Mouse (Mus musculus): Measurements from ENCODE around the gene Cacna1f. TPM values are rescaled to one million over a fixed set of nuclear protein-coding genes. Genes with fewer than 3 reads are reported as not detected.

The Cacna1f gene
- total RNA-seq (2021): not detected
- long read RNA-seq: 0 reads

DNA sequence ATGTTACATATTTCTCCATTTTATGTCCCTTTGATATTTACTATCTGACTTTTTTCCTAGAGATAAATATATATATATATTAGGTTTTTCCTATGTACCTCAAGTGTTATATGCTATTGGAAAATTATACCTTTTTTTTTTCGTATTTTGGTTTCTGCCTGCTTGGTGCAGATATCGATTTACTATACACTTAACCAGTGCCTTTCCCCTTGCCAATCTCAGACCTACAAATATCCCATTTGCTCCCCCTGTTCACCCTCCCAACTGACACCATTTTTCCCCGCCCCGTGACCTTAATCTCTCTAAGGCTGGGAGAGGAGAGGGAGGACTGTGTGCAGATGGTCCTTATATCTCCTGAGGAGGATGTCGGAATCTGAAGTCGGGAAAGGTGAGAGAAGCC, at the start of gene Cacna1f:
Gene Cacna1f, plus strand, starts transcription at position 301 of the 400 bp plus-strand sequence.
- no peak for DNase-seq (ENCODE audit: low spot score in 2 of 2)

- DNase-seq (ENCODE audit: low spot score in 2 of 2): no peak
Observed at GRCm38 (mm10) chrX:7563076-7563475, 43.8 kb upstream of the Cacna1f start.

DNA sequence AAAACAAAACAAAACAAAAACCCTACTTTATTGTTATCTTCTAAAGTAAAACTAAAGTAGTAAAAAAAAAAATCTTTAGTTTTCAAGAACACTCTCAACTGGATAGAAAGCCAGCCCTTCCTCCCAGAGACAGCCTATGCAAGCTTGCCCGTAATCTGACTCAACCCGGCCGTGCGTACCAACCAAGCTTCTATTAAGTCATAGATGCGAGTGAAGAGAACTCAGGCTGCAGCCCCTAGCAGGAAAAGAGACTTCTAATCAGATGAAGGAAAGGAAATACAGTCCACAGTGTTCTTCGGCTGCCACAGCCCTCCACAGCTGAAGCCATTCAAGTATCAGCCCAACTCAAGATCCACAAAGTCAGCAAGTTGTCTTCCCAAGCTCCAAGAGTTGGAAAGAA, 40.5 kb upstream of the Cacna1f start:
- DNase-seq (ENCODE audit: low spot score in 2 of 2): no peak

DNA sequence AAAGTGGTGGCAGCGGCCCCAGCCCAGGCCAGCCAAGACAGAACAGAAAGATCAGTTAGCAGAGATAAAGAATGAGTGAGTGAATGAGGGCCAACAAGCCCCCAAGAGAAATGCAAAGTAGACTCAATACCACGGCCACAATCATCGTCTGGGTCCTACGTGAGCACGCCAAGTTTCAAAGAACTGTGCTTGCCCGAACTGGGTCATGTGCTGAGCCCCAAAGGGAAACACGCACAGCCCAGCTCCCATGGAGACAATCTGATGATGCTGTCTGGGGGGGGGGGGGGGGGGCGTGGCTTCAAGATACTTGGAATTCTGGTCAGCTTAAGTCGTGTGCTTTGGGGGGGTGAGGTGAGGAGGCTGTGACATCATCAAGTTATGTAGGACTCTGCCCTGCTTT, 39.4 kb upstream of the Cacna1f start:
- no peak for DNase-seq (ENCODE audit: low spot score in 2 of 2)

DNA sequence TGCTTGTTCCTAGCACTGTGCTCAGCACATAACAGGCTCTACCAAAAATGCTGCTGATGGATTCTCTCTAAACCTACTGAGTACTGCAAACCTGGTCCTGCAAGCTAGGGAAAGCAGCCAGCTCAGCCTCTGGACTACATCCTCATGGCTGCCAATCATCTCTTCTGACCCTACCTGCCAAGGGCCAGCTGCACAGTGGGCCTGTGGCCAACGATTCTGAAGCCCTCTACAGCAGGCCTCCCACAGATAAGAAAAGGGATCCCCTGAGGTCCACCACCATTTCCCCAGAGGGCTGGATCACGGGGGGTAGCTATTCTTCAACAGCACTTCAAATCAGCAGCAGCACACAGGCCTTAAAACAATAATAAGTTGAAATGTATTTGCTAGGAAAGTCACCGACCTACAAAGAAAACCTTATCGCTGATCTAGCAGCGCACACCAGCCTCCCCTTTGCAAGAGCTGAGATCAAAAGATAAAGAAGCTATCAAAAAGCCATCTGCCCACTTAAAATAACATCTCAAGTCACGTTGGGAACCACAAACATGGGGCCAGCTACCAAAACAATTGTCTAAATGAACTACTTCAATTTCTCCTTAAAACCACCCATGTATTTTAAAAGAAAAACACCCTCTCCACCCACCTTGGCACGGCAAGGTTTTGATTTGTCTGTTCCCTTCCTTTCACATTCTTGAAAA, 36.3 kb upstream of the Cacna1f start:
- no peak for DNase-seq (ENCODE audit: low spot score in 2 of 2)

DNA sequence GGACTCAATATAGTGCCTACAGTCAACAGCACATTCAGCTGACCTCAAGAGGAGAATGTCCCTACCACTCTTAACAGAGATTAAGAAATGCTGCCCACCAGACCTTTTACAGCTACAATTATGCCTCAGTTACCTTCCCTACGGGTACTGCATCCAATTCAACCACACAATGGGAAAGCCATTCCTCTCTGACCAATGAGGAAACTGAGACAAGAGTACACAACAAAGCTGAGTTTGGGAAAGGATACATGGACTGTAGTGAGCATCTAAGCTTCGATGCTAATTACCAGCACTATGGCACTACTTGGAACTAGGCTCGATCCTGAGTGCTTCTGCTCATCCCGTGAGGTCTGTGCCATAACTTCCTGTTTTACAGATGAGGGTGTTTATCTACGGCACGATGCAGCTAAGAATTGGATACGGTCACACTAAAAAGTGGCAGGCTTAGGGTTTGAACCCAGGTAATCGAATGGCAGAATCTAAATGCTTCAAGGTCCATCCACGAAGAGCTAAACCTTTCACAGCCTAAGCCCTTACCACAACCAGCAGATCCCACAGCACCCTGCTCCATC, 35.2 kb upstream of the Cacna1f start:
- DNase-seq (ENCODE audit: low spot score in 2 of 2): no peak

DNA sequence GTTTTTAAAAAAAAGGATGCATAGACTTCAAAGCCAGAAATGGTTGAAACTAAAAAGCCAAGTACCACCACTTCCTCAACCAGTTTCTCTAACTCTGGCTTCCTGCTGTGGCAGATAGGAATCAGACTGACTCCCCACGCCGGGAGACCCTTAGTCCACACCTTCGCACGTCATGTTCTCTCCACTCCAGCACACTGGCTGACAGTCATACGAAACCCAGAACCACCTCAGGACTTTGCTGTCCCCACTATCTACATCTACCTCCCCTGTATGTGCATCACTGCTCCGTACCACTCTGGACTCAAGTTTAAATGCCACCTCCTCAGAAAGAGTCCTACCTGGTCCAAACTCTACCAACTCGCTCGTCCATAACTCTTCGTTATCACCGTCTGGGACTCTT, 34.4 kb upstream of the Cacna1f start:
- DNase-seq (ENCODE audit: low spot score in 2 of 2): no peak

DNA sequence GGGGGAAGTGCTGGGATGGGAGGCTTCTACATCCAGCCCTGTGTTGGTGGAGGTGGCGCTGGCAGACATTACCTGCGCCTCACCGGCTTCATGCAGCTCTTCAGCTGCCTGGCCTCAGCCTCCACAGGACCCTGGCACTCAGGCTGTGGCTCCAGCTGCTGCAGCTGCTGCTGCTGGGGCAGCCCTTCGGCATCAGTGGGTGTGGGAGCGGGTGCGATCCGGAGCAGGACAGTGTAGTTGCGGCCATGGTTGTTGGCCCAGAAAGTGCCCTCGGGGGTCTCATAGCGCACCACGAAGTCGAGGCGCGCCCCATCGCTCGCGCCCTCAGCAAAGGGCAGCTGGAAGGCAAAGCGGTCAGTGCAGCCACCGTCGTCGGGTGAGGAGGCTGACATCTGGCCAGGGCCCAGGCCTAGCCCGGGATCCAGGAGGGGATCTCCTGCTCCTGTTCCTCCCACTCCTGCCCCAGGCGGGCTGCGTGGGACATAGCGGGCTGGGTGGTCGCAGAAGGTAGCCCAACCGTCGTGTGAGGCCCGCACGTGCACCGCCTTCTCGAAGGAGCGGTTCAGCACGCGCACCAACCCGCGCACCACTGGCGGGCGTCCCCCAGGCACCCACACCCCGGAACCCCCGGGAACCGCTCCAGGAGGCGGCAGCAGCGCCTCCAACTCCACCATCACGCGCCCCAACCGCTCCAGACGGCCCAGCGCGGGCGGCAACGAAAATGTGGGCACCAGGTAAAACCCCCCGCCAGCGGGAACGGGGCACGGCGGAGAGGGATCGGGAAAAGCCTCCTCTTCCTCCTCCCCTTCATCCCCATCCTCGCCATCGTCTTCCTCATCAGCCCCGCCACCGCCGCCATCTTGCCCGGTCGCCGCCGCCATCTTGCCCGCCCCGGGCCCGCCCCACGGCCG, 33.5 kb upstream of the Cacna1f start, which contains the start of gene Foxp3:
Gene Foxp3, plus strand, starts transcription at position 469 of the 911 bp plus-strand sequence.
- DNase-seq (ENCODE audit: low spot score in 2 of 2): peak; percentile 20 to 53

- DNase-seq (ENCODE audit: low spot score in 2 of 2): peak; percentile 88 to 92
Observed at GRCm38 (mm10) chrX:7574087-7574884, 32.6 kb upstream of the Cacna1f start, which contains the start of gene Ppp1r3f. TSS of gene Ppp1r3f (minus strand) at chrX:7574283.

GRCm38 (mm10) chrX:7574885-7575231, 32.0 kb upstream of the Cacna1f start:
- DNase-seq (ENCODE audit: low spot score in 2 of 2): no peak

- no peak for DNase-seq (ENCODE audit: low spot score in 2 of 2)
Observed at GRCm38 (mm10) chrX:7581151-7581550, 25.7 kb upstream of the Cacna1f start.

- DNase-seq (ENCODE audit: low spot score in 2 of 2): no peak
Observed at GRCm38 (mm10) chrX:7583881-7584280, 23.0 kb upstream of the Cacna1f start.

- DNase-seq (ENCODE audit: low spot score in 2 of 2): no peak
Observed at GRCm38 (mm10) chrX:7586356-7586755, 20.5 kb upstream of the Cacna1f start.

- no peak for DNase-seq (ENCODE audit: low spot score in 2 of 2)
Observed at GRCm38 (mm10) chrX:7595371-7595770, 11.5 kb upstream of the Cacna1f start.

- no peak for DNase-seq (ENCODE audit: low spot score in 2 of 2)
Observed at GRCm38 (mm10) chrX:7604004-7604403, 2.9 kb upstream of the Cacna1f start.

GRCm38 (mm10) chrX:7604879-7605574, 1.9 kb upstream of the Cacna1f start, which contains the start of gene Ccdc22:
TSS of gene Ccdc22 (minus strand) at chrX:7605517.
- DNase-seq (ENCODE audit: low spot score in 2 of 2): peak; percentile 70 to 75

DNA sequence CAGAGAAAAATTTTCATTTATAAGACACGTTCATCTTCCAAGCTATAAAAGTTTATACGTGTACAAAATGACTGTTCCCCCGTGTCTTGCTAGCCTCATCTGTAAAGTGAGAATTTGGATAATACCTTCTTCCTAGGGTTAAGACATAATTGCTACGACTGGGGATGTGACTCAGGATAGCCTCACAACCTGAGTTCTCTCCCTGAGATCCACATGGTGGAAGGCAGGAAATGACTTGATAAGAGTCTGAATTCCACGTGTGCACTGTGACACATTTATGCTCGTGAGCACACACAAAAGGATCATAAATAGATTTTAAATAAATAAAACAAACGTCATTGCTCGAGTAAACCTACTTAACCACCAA, 1.3 kb upstream of the Cacna1f start:
- DNase-seq (ENCODE audit: low spot score in 2 of 2): no peak

- peak; percentile 4 to 20 for DNase-seq (ENCODE audit: low spot score in 2 of 2)
Observed at GRCm38 (mm10) chrX:7610035-7610434, 3.2 kb downstream of the Cacna1f start.

- peak; percentile 15 to 34 for DNase-seq (ENCODE audit: low spot score in 2 of 2)
Observed at GRCm38 (mm10) chrX:7610536-7611258, 3.8 kb downstream of the Cacna1f start.

All from layer of hippocampus, postnatal 10 days (tissue).